Mouse (Mus musculus) spleen, postnatal 10 days (tissue): ENCODE results near the gene Gm2a.

Experiments used
- DNase-seq, 2 experiments: peaks; one replicate each; pipeline ENCODE4 v3.0.0; 2021 to 2022; ENCODE audit warnings: low spot score in 2 of 2

Gene Gm2a

DNA sequence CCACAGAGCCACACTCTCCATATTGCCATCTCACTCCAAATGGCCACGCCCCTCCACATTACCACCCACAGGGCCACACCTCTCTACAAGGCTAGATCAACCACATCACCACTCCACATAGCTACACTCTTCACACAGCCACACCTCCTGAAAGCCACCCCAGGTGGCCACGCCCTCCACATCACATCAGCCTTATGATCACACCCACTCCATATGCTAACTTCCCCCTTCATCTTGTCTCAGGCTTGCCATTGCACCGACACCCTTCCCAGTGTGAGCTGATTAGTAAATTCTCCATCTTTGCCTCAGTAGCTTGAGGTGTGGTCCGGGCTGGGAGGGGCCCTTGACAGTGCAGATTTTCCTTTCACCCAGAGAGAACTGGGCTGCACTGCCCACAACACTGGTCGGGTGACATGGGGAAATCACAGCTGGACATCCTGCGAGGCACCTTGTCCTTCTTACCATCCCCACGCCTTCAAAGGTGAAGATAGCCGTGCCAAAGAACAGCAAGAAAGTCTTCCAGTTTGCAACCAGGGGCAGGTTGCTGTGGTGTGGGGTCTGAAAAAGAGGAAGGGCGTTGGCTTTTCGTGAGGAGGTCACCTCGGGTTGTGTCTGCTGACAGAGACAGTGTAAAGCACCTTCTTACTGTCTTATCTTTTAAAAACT lies 33.3 kb downstream of the Gm2a start:
- peak; percentile 17 to 77 for DNase-seq

DNA sequence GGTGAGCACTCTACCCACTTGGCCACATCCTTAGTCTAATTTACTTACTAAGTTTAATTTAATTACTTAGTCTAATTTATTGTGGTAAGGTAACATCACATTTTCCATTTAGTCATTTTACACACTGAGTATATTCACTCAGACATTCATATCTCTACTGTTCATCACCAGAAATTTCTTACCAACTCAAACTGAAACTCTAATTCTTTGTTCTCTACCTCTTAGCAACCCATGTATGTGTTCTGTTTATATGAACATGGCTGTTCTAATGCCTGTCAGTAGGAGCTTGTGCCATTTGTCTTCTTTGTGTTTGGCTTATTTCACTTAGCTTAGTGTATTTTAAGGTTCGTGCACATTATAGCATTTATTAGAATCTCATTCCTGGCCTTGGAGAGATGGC lies 34.0 kb downstream of the Gm2a start:
- no peak for DNase-seq

GRCm38 (mm10) chr11:55133204-55133603 lies 35.3 kb downstream of the Gm2a start:
- DNase-seq: no peak

DNA sequence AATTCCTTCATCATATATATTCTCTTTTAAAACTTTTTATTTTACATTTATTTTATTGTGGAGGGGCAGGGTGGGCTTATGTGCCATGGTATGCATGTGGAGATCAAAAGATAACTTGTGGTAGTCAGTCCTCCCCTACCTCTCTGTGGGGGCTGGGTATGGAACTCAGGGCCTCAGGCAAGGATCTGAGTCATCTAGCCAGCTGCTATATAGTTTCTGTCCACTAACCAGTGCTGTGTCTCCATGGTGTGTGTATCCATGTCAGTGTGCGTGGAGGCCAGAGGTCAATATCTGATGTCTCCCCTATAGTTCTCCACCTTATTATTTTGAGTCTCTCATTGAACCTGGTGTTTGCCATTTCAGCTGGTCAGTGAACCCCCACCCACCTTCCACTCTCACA lies 36.5 kb downstream of the Gm2a start:
- DNase-seq: no peak

GRCm38 (mm10) chr11:55134871-55135270 lies 37.0 kb downstream of the Gm2a start:
- DNase-seq: no peak

DNA sequence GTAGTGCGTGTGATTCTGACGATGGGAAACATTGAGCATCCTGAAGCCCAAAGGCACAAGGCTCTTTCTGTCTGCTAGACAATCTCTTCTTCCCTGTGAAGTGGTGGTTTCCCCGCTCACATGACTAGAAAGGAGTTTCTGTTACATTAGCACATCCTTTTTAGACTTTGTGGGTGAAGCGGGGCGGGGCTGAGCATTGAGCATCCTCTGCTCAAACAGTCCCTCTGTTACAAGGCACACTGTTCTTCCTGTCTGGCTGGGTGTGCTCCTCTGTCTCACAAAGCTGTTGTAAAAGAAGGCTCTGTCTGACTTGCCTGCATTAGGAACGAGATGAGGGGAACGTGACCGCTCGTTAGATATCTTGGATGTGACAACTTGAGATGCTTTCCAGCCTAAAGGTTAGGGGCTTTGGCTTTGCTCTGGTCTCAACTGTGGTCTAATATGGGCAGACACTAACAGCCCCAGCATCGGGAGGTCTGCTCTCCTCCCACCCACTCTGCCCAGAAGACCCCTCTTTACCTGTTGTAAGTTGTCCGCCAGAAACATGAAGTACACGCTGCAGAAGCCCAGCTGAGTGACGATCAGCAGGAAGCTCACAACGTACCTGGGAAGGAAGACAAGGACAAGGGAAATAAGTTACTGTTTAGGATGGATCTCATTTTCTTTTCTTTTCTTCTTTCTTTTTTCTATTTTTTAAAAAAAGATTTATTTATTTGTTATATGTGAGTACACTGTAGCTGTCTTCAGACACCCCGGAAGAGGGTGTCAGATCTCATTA lies 39.0 kb downstream of the Gm2a start:
- DNase-seq: peak in 1 of 2 experiments; percentile 77

- DNase-seq: no peak
These were observed 39.7 kb downstream of the Gm2a start for GRCm38 (mm10) chr11:55137646-55138045.

- DNase-seq: no peak
These were observed 43.6 kb downstream of the Gm2a start for GRCm38 (mm10) chr11:55141502-55141901.

GRCm38 (mm10) chr11:55144011-55144410 lies 46.1 kb downstream of the Gm2a start:
- DNase-seq: no peak

DNA sequence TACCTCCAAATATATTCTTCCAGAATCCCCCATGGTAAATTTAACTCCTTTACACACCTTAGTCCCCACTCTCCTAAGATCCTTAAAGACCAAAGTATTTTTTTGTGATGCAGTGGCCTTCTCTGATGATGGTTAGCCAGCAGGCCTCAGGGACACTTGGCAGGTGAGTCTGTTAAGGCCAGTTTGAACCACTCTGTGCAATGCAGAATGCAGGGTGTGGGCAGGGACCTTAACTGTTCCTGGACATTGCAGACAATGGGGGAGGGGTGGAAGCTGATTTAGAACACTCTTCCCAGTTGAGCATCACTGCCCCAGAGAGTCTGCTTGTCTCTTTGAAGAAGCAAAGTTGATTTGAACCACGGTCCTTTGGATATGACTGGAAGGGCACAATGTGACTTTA lies 48.9 kb downstream of the Gm2a start:
- no peak for DNase-seq

- DNase-seq: no peak
These were observed 49.5 kb downstream of the Gm2a start for GRCm38 (mm10) chr11:55147423-55147822.

DNA sequence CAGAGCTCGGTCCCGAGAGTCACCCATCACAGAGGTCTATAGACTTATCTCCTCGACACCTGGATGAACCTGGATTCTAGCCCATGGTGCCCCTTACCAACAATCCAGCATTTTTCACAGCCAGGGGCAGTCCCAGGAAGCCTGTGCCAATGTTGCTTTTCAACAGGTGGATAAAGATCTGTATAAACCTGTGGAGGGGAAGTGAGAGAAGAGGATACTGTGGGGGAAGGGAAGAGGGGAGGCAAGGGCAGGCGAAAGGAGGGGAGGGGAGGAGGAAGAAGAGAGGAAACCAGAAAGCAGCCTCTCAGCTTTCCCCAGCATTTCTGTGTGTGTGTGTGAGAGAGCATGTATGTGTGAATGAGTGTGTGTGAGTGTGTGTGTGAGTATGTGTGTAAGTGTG lies 50.5 kb downstream of the Gm2a start:
- DNase-seq: no peak

DNA sequence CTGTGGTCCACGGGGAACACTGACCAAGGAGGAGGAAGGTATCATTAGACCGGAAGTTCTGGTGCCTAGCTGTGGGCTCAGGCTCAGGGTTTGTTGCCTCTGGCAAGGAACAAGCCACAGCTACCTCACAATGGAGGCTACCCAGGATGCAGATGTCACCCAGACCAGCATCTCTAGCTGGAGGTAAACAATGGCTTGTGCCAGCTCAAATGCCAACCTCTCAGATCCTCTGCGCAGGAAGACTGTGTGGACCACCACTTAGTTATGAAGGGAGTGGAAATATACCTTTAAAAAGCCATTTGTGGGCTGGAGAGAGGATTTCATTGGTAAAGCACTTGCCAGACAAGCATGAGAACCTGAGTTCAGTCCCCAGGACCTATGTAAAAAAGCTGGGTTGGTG lies 53.7 kb downstream of the Gm2a start, which contains the start of gene Slc36a3:
TSS of gene Slc36a3 (minus strand) at position 101 of the 400 bp plus-strand sequence.
- DNase-seq: no peak

DNA sequence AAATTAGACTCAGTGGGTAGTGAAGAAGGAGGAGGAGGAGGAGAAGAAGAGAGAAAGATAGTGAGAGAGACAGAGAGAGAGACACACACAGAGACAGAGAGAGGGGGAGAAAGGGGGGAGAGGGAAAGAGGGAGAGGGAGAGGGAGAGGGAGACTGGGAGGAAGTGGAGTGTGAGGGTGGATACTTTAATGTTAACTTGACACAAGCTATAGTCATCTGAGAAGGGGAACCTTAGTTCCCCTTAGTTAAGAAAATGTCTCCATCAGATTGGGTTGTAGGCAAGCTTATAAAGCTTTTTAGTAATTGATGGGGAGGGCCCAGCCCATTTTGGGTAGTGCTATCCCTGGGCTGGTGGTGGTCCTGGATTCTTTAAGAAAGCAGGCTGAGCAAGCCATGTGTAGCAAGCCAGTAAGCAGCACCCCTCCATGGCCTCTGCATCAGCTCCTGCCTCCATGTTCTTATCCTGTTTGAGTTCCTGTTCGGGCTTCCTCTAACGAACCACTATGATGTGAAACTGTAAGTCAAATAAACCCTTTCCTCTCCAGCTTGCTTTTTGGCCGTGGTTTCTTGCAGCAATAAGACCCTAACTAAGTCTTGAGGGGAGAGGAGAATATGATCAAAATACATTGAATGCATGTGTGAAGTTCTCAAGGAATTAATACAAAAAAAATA lies 56.6 kb downstream of the Gm2a start:
- peak in 1 of 2 experiments; percentile 26 for DNase-seq

GRCm38 (mm10) chr11:55155070-55155421 lies 57.1 kb downstream of the Gm2a start:
- DNase-seq: peak in 1 of 2 experiments; percentile 58

GRCm38 (mm10) chr11:55158785-55159359 lies 61.0 kb downstream of the Gm2a start:
- DNase-seq: peak; percentile 78 to 89
